Mouse (Mus musculus): ENCODE results near the gene Cdc42bpg.

GRCm38 (mm10) chr19:6314513-6314912 is 8.3 kb downstream of the Cdc42bpg start:
- TF ChIP-seq CTCF (IDR thresholded peaks at IDR 0.05; ENCODE audit: borderline replicate concordance, insufficient read depth, low read depth, low read length) (no peak), POLR2A (IDR thresholded peaks at IDR 0.05; ENCODE audit: borderline replicate concordance, insufficient read depth, low read length) (no peak)

Data from cerebellum, adult 2 months (tissue).